Mouse (Mus musculus): ENCODE results near the gene Abca8b. TPM values are rescaled to one million over a fixed set of nuclear protein-coding genes. Genes with fewer than 3 reads are reported as not detected.

The Abca8b gene
- total RNA-seq, 2 experiments from 2014 or later: 7.1 to 7.4 TPM

DNA sequence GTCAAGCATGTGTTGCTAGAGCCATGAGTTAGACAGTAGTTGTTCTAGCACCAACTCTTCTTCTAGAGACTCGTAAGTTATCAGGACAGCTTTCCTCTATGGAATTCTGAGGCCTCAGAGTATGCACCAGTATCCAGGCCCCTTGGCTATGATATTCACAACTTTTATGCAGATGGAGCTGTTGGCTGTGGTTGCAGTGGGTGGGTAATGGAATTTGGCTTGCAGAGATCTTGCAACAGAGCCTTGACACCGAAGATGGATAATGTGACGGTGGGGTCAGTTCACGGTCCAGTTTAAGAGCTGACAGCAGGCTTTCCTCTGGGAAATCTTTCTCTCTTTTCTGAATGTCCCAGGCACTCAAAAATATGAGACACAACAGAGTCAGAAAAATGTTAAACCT, 110.8 kb downstream of the Abca8b start:
- peak; percentile 54 to 57 for DNase-seq
- intact Hi-C loops (cut with DNase I): no loop called here

DNA sequence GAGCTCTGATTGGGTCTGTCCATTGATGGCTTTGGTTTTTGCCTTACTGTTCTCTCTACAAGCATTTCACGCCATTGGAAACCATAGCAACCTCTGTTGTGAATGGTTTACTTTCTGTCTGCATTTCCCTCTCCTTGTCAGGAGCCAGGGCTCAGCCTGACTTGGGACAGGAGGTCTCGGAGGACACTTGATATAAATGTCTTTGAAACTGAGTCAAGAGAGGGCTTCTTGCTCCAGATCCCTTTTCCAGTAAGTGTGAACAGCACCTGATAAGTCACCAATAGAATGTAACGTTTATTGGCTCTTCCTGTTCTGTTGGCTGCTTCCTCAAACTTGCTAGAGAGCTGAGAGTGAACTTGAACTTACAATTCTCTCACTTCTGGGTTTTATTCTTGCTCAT, 111.5 kb downstream of the Abca8b start:
- intact Hi-C loops (cut with DNase I): no loop called here
- no peak for DNase-seq

Other genes with a start within 250 kb of the Abca8b start
- not detected for gene 1700012B07Rik, start 167.8 kb downstream of the Abca8b start, total RNA-seq (2021)
- gene Abca8a, start 100.1 kb upstream of the Abca8b start, total RNA-seq (2021): 10 to 100 TPM; 41.8 to 53.0 TPM
- 10 to 100 TPM; 16.1 to 17.8 TPM for gene Abca9, start 172.4 kb upstream of the Abca8b start, total RNA-seq (2021)

Measured in heart, postnatal 14 days (tissue).